Mouse (Mus musculus): ENCODE data around the gene Lrrc26. TPM values are rescaled to one million over a fixed set of nuclear protein-coding genes. Genes with fewer than 3 reads are reported as not detected.
A peak's percentile ranks its signal among the peaks of the same experiment; 100 is the strongest.
"Not testable (repeated sequence)": the region's sequence is repeated elsewhere in the genome, so short reads cannot be mapped to it uniquely, and the experiment has no call there.

The Lrrc26 gene
- polyA plus RNA-seq, 1 experiment from 2014 or later, result 0.14 TPM

DNA sequence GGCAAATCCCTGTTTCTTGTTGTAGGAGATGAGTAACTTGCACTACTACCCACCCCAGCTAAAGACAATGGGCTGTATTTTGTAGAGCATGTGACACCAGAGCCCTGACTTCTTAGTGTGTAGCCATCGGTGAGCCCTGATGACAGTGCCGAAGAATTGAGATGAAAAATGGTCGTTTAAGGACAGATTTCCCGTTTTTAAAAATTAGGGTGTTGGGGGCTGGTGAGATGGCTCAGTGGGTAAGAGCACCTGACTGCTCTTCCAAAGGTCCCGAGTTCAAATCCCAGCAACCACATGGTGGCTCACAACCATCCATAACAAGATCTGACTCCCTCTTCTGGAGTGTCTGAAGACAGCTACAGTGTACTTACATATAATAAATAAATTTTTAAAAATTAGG is 32.5 kb upstream of the Lrrc26 start:
- not testable (repeated sequence) for H3K27me3 ChIP-seq; H3K27ac ChIP-seq; H3K36me3 ChIP-seq (ENCODE audit: poor library complexity, severe bottlenecking); H3K9me3 ChIP-seq (replicated peaks); H3K4me3 ChIP-seq; ATAC-seq; H3K4me2 ChIP-seq; H3K9ac ChIP-seq
- 86% methylated on average over 5 of the region's 5 CpGs for WGBS
- peaks cover 32% of the 10 kb centered on the region for H3K4me1 ChIP-seq

DNA sequence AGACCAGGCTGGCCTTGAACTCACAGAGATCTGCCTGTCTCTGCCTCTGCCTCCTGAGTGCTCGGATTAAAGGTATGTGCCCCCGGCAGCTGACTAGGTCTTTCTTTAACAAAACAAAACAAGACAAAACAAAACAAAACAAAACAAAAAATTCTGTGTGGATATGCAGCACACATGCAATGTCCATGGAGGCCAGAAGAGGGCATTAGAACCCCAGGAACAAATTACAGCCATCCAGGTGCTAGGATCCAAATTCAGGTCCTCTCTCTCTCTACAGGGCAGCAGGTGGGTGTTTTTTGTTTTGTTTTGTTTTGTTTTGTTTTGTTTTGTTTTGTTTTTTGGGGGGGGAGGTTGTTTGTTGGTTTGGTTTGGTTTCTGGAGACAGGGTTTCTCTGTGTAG is 30.8 kb upstream of the Lrrc26 start:
- no peak for ATAC-seq
- H3K9me3 ChIP-seq (replicated peaks), result no peaks in the 10 kb centered on the region
- H3K27ac ChIP-seq, result no peak overlapping the region
- WGBS, result 43% methylated on average over 2 of the region's 2 CpGs
- H3K9ac ChIP-seq, result no peak overlapping the region
- H3K4me1 ChIP-seq, result peaks cover 42% of the 10 kb centered on the region
- H3K36me3 ChIP-seq (ENCODE audit: poor library complexity, severe bottlenecking), result no peaks in the 10 kb centered on the region
- no peak overlapping the region for H3K4me2 ChIP-seq
- peaks cover 10% of the 10 kb centered on the region for H3K27me3 ChIP-seq
- H3K4me3 ChIP-seq, result no peak overlapping the region

DNA sequence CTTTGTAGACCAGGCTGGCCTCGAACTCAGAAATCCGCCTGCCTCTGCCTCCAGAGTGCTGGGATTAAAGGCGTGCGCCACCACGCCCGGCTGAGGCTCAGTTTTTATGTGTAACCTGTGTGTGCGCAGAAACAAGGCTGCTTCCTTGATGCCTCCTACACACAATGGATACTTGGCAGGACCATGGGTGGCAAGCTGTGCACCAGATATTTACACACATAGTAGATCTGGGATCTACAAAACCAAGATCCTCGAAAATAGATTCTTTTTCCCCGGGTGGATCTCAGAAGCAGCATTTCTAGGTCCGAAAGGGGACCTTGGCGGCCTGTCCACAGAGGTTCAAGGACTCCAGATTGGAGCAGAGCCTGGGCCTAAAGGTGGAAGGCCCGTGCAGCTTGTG is 27.8 kb upstream of the Lrrc26 start:
- Histone ChIP-seq H3K27ac (0 out of 2 replicates have a peak overlapping the region, but pooled peaks have one; percentile 44), H3K4me1 (peaks cover 52% of the 10 kb centered on the region), H3K36me3 (ENCODE audit: poor library complexity, severe bottlenecking) (no peaks in the 10 kb centered on the region), H3K4me2 (peak overlapping the region; percentile 99), H3K4me3 (peak overlapping the region; percentile 66), H3K27me3 (peaks cover 22% of the 10 kb centered on the region), H3K9me3 (replicated peaks) (no peaks in the 10 kb centered on the region), H3K9ac (peak overlapping the region; percentile 60)
- 49% methylated on average over 12 of the region's 12 CpGs for WGBS
- peak; percentile 14; the same call in 1 of the 2 replicates for ATAC-seq

DNA sequence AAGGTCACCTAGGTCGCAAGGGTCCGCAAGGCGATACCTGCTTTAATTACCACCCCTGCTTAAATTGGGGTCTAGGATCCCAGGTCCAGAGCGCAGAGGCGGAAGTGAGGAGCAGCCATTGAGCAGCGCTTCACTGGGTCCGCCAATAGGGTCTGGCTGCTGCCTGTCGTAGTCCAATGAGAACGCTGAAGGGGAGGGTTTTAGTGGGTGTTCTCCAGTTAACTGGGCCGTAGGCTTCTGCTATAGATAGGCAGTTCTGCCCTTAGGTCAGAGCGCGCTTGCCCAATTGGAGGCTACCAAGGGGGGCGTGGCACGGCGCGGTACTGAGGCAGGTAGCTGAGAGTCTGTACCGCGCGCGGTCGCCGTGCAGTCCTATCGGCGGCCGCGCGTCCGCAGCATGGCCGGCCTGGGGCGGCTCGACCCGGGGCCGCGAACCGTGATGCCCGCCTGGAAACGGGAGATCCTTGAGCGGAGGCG is 27.4 kb upstream of the Lrrc26 start, which contains the start of gene Tprn:
Tprn (plus strand) TSS at position 328 of the 477 bp plus-strand sequence.
- peak within 1 kb of the TSS; percentile 75 for H3K9ac ChIP-seq
- 0% methylated on average over 39 of the region's 39 CpGs for WGBS
- 0 out of 2 replicates have a peak within 1 kb of the TSS, but pooled peaks have one; percentile 44 for H3K27ac ChIP-seq
- H3K36me3 ChIP-seq (ENCODE audit: poor library complexity, severe bottlenecking), result no peaks in the 10 kb centered on the region
- peak within 1 kb of the TSS; percentile 66 for H3K4me3 ChIP-seq
- no peaks in the 10 kb centered on the region for H3K9me3 ChIP-seq (replicated peaks)
- H3K27me3 ChIP-seq, result peaks cover 22% of the 10 kb centered on the region
- H3K4me2 ChIP-seq, result peak within 1 kb of the TSS; percentile 99
- ATAC-seq, result peak; percentile 100
- H3K4me1 ChIP-seq, result peaks cover 53% of the 10 kb centered on the region

DNA sequence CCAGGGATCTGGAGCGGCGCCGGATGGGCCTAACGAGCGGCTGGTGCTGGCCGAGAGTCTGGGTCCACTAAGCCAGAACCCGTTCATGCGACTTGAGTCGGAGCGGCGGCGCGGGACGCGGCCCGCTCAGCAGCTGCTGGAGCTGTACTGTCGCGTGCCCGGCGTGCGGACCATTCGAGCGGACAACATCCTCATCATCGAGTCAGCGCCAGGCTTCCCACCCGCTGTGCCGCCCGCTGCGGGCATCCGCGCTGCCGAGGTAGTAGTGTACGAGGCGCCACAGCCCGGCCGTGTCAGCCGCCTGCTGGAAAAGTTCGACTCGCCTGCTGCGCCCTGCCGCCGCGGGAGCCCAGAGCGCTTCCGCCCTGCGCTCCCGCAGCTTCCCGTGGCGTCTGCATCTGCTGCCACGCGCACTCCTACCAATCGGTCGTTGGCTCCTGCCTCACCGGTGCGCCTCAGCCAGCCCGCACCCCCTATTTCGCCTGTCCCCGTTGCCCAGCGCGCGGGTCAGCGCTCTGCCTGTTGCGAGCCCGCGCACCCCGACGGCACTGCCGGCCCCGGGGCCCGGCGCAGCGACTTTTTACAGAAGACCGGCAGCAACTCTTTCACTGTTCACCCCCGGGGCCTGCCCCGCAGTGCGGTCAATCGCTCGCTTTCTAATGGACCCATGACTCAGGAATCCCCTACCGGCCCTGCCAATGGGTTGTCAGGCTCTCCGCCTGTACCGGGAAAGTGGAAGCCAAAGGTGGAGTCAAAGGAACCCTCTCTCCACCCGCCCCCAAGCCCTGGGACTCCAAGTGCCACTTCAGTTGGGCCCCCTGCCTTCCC is 26.7 kb upstream of the Lrrc26 start:
- H3K9me3 ChIP-seq (replicated peaks), result no peaks in the 10 kb centered on the region
- peak overlapping the region; percentile 75 for H3K9ac ChIP-seq
- no peak; the same call in 1 of the 2 replicates for ATAC-seq
- H3K27ac ChIP-seq, result 0 out of 2 replicates have a peak overlapping the region, but pooled peaks have one; percentile 42
- peaks cover 4% of the 10 kb centered on the region; the same call in 1 of the 2 replicates for H3K36me3 ChIP-seq (ENCODE audit: poor library complexity, severe bottlenecking)
- H3K4me3 ChIP-seq, result peak overlapping the region; percentile 66
- WGBS, result under 1% methylated on average over 82 of the region's 82 CpGs
- H3K4me2 ChIP-seq, result peak overlapping the region; percentile 99
- H3K27me3 ChIP-seq, result peaks cover 22% of the 10 kb centered on the region
- H3K4me1 ChIP-seq, result peaks cover 56% of the 10 kb centered on the region

DNA sequence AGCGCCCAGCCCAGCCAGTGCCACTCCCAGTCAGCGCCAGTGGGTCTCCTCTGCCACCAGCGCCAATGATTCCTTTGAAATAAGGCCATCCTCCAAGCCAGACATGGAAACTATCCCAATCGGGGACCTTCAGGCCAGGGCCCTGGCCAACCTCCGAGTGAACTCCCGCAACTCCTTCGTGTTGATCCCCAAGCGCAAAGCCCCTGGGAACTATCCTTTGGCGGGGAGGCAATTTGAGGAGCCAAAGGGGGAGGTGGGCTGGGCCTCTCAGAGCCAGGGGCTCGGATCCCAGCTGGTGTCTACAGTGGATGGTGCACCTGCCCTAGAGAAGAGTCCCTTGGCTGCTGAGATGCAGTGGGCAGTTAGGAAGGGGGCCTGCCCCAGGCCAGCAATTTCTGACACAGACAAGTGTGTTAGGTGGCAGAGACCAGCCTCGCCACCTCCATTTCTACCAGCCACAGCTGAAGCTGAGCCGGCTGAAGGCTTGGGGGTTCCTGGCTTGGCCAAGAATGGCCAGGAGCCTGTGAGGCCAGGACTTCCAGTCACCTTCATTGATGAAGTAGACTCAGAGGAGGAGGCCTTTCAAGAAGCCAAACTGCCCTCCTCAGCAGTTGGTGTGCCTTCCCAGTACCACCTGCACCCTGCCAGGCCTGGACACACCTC is 26.0 kb upstream of the Lrrc26 start:
- Histone ChIP-seq H3K27ac (no peak overlapping the region), H3K27me3 (peaks cover 22% of the 10 kb centered on the region), H3K4me3 (peak overlapping the region; percentile 66), H3K36me3 (ENCODE audit: poor library complexity, severe bottlenecking) (peaks cover 11% of the 10 kb centered on the region; the same call in 1 of the 2 replicates), H3K9me3 (replicated peaks) (no peaks in the 10 kb centered on the region), H3K9ac (peak overlapping the region; percentile 75), H3K4me2 (peak overlapping the region; percentile 99), H3K4me1 (peaks cover 58% of the 10 kb centered on the region)
- WGBS, result 25% methylated on average over 12 of the region's 12 CpGs
- ATAC-seq, result no peak

DNA sequence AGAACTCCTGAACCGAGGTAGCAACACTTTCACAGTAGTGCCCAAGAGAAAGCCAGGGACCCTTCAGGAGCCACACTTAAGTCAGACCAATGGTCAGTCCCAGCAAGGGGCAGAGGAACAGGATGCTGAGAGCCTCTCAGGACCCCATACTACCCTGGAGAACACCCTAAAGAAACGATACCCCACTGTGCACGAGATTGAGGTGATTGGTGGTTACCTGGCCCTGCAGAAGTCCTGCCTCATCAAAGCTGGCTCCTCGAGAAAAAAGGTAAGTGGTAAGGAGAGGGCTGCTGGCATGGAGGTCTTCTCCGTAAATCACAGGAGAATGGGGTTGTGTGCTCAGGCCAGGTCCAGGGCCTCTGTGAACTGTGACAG is 25.4 kb upstream of the Lrrc26 start:
- WGBS, result 78% methylated on average over 5 of the region's 5 CpGs
- H3K4me1 ChIP-seq, result peaks cover 58% of the 10 kb centered on the region
- H3K36me3 ChIP-seq (ENCODE audit: poor library complexity, severe bottlenecking), result peaks cover 16% of the 10 kb centered on the region
- H3K27ac ChIP-seq, result no peak overlapping the region
- H3K4me2 ChIP-seq, result peak overlapping the region; percentile 99
- H3K27me3 ChIP-seq, result peaks cover 22% of the 10 kb centered on the region
- peak overlapping the region; percentile 75; the same call in 1 of the 2 replicates for H3K9ac ChIP-seq
- no peak for ATAC-seq
- H3K9me3 ChIP-seq (replicated peaks), result no peaks in the 10 kb centered on the region
- H3K4me3 ChIP-seq, result peak overlapping the region; percentile 66

DNA sequence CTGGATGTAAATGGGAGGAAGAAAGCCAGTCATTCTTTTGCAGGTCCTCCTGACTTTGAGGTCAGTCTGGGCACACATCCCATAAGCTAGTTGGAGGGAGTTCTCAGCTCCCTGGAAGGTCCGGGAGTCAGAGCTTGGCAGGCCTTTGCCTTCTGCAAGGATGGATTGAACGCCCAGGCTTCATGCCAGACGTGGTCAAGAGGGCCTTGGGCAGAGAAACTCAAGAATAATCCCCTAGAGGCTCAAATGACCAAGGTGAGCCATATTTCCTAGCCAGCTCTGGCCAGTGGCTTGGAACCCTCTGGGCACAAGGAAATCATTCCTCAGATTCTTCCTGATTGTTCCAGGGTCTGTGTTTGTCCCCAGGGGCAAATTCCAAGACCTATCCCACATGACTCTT is 24.9 kb upstream of the Lrrc26 start:
- Histone ChIP-seq H3K4me2 (peak overlapping the region; percentile 99), H3K9me3 (replicated peaks) (no peaks in the 10 kb centered on the region), H3K4me1 (peaks cover 58% of the 10 kb centered on the region), H3K27me3 (peaks cover 22% of the 10 kb centered on the region), H3K36me3 (ENCODE audit: poor library complexity, severe bottlenecking) (peaks cover 22% of the 10 kb centered on the region), H3K9ac (peak overlapping the region; percentile 35), H3K27ac (no peak overlapping the region), H3K4me3 (peak overlapping the region; percentile 66; the same call in 1 of the 2 replicates)
- no peak for ATAC-seq
- 73% methylated on average over 3 of the region's 3 CpGs for WGBS

DNA sequence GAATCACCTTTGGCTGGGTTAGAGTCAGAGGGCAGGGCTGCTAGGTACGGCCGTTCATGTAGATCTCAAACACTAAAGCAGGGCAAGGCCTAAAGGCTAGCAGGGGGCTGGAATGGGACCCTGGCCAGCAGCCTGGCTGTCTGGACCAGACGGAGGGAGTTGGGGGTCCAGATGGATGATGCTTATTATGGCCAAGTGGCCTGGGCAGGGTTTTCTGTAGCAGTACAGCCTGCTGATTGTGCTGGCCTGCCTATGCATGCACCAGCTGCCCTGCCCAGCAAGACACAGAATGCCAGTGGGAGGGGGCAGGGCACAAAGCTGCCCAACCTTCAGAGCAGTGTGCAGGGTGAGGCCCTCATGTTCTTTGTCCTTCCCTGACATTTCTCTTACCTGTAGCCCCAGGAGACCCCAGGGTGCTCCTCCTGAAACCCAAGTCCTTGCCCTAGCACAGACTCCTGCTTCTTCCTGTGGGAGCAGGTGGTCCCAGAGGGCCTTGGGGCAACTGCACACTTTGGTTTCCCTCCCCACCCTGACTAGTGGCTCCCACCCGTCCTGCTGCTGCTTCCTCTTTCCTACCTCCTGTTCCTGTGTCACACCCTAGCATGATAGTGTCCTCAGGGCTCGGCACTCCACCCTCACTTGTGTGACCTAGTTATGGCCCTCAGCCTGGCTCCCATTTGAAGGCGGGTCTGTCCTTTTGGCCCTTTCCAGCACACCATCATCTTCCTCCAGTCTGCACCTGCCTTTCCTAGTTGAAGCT is 23.6 kb upstream of the Lrrc26 start:
- Histone ChIP-seq H3K9ac (peak overlapping the region; percentile 55), H3K4me1 (peaks cover 66% of the 10 kb centered on the region), H3K27me3 (peaks cover 22% of the 10 kb centered on the region), H3K9me3 (replicated peaks) (no peaks in the 10 kb centered on the region), H3K4me2 (peak overlapping the region; percentile 99), H3K4me3 (peak overlapping the region; percentile 3; the same call in 1 of the 2 replicates), H3K36me3 (ENCODE audit: poor library complexity, severe bottlenecking) (peaks cover 32% of the 10 kb centered on the region), H3K27ac (peak overlapping the region; percentile 25; the same call in 1 of the 2 replicates)
- ATAC-seq, result no peak
- 67% methylated on average over 6 of the region's 6 CpGs for WGBS

DNA sequence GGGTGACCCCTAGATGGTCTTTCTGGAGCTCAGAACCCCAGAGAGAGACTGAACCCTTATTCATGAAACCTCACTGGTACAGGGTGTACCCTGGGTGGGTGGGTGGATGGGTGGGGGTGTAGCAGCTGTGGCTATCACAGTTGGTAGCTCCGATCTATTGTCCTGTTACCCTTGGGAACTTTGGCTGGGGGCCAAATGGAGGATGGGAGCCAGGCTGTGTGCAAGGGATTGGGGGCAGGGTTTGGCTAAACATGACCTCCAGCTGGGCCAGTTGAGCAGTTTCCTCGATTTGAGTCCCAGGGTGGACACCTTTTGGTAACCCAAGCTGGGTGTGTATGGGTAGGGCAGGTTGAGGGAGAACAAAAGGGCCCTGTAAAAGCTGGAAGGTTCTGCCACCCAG is 23.0 kb upstream of the Lrrc26 start:
- H3K27ac ChIP-seq, result no peak overlapping the region; the same call in 1 of the 2 replicates
- peaks cover 32% of the 10 kb centered on the region for H3K36me3 ChIP-seq (ENCODE audit: poor library complexity, severe bottlenecking)
- 42% methylated on average over 2 of the region's 2 CpGs for WGBS
- peaks cover 22% of the 10 kb centered on the region for H3K27me3 ChIP-seq
- H3K4me1 ChIP-seq, result peaks cover 70% of the 10 kb centered on the region
- no peak for ATAC-seq
- no peaks in the 10 kb centered on the region for H3K9me3 ChIP-seq (replicated peaks)
- H3K4me2 ChIP-seq, result peak overlapping the region; percentile 99
- H3K4me3 ChIP-seq, result no peak overlapping the region; the same call in 1 of the 2 replicates
- H3K9ac ChIP-seq, result peak overlapping the region; percentile 30

DNA sequence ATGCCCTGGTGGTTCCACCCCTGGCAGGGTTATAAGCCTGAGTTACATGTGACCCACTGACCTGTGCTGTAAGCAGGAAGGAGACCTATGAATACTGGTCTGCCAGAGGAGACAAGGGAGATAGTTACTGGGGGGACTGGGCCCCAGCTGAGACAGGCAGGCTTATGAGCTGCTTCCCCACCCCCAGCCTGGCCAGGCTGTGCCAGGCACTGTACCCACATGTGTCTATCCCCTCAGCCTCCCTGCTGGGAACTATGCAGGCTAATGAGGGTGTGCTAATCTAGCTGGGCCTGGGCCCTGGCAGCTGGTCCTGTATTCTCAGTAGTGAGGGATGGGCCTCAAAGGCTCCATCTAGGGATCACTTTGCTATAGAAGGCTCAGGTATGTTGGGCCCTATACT is 22.5 kb upstream of the Lrrc26 start:
- peaks cover 22% of the 10 kb centered on the region for H3K27me3 ChIP-seq
- peaks cover 32% of the 10 kb centered on the region for H3K36me3 ChIP-seq (ENCODE audit: poor library complexity, severe bottlenecking)
- H3K4me3 ChIP-seq, result no peak overlapping the region
- H3K9ac ChIP-seq, result peak overlapping the region; percentile 30
- peak overlapping the region; percentile 31; the same call in 1 of the 2 replicates for H3K27ac ChIP-seq
- H3K4me1 ChIP-seq, result peaks cover 68% of the 10 kb centered on the region
- H3K9me3 ChIP-seq (replicated peaks), result no peaks in the 10 kb centered on the region
- no peak for ATAC-seq
- H3K4me2 ChIP-seq, result peak overlapping the region; percentile 99; the same call in 1 of the 2 replicates
